Mouse (Mus musculus): ENCODE measurements at regions not wholly inside any gene's neighbourhood (a gene's known extent, or its start where the extent isn't known, plus 50 kb on each side); places are given as distances from the start of the nearest gene placed in this dataset.

GRCm38 (mm10) chr12:26126260-26126659 lies 288.8 kb downstream of the Rnf144a start:
- H3K27me3 ChIP-seq (replicated peaks; ENCODE audit: insufficient read depth, low read length): no peaks in the 10 kb centered on the region
- no peak for TF ChIP-seq CTCF (IDR thresholded peaks at IDR 0.05)
- no peak for TF ChIP-seq EP300 (IDR thresholded peaks at IDR 0.05)
- ATAC-seq: no peak
- no peak for DNase-seq (ENCODE audit: low spot score)
- H3K4me1 ChIP-seq (ENCODE audit: insufficient read depth, low read depth, low read length): no peaks in the 10 kb centered on the region
- H3K9ac ChIP-seq (replicated peaks; ENCODE audit: low read depth): no peak overlapping the region
- no peaks in the 10 kb centered on the region for H3K36me3 ChIP-seq (ENCODE audit: insufficient read depth, low read length)
- 63% methylated on average over 9 of the region's 9 CpGs for WGBS
- no peaks in the 10 kb centered on the region for H3K9me3 ChIP-seq (ENCODE audit: low read length)
- no peak overlapping the region for H3K27ac ChIP-seq (ENCODE audit: low read length)
- no peak overlapping the region for H3K4me3 ChIP-seq (ENCODE audit: low read depth, low read length)
- H3K4me2 ChIP-seq (replicated peaks; ENCODE audit: low read depth, low read length): no peak overlapping the region

- no peak for TF ChIP-seq EP300 (IDR thresholded peaks at IDR 0.05)
- TF ChIP-seq CTCF (IDR thresholded peaks at IDR 0.05): no peak
- Histone ChIP-seq H3K27me3 (replicated peaks; ENCODE audit: insufficient read depth, low read length) (no peaks in the 10 kb centered on the region), H3K9ac (replicated peaks; ENCODE audit: low read depth) (no peak overlapping the region), H3K4me1 (ENCODE audit: insufficient read depth, low read depth, low read length) (no peaks in the 10 kb centered on the region), H3K9me3 (ENCODE audit: low read length) (no peaks in the 10 kb centered on the region), H3K36me3 (ENCODE audit: insufficient read depth, low read length) (no peaks in the 10 kb centered on the region), H3K27ac (ENCODE audit: low read length) (no peak overlapping the region), H3K4me3 (ENCODE audit: low read depth, low read length) (no peak overlapping the region), H3K4me2 (replicated peaks; ENCODE audit: low read depth, low read length) (no peak overlapping the region)
- DNase-seq (ENCODE audit: low spot score): no peak
- 87% methylated on average over 2 of the region's 2 CpGs for WGBS
- ATAC-seq: no peak
Observed at GRCm38 (mm10) chr12:26124211-26124610, 290.8 kb downstream of the Rnf144a start.

- Histone ChIP-seq H3K4me2 (replicated peaks; ENCODE audit: low read depth, low read length) (no peak overlapping the region), H3K4me1 (ENCODE audit: insufficient read depth, low read depth, low read length) (no peaks in the 10 kb centered on the region), H3K27me3 (replicated peaks; ENCODE audit: insufficient read depth, low read length) (no peaks in the 10 kb centered on the region), H3K9ac (replicated peaks; ENCODE audit: low read depth) (no peak overlapping the region), H3K36me3 (ENCODE audit: insufficient read depth, low read length) (no peaks in the 10 kb centered on the region), H3K4me3 (ENCODE audit: low read depth, low read length) (no peak overlapping the region), H3K27ac (ENCODE audit: low read length) (no peak overlapping the region), H3K9me3 (ENCODE audit: low read length) (no peaks in the 10 kb centered on the region)
- peak; percentile 13 for DNase-seq (ENCODE audit: low spot score)
- ATAC-seq: no peak
- TF ChIP-seq EP300 (IDR thresholded peaks at IDR 0.05) (no peak), CTCF (IDR thresholded peaks at IDR 0.05) (no peak)
- 60% methylated on average over 9 of the region's 9 CpGs for WGBS
Observed at GRCm38 (mm10) chr12:26115339-26115912, 299.6 kb downstream of the Rnf144a start.

GRCm38 (mm10) chr12:26112166-26113019 lies 302.7 kb downstream of the Rnf144a start:
- no peak overlapping the region for H3K4me2 ChIP-seq (replicated peaks; ENCODE audit: low read depth, low read length)
- ATAC-seq (no peak), DNase-seq (ENCODE audit: low spot score) (peak; percentile 21)
- H3K36me3 ChIP-seq (ENCODE audit: insufficient read depth, low read length): no peaks in the 10 kb centered on the region
- no peak overlapping the region for H3K4me3 ChIP-seq (ENCODE audit: low read depth, low read length)
- no peak overlapping the region for H3K27ac ChIP-seq (ENCODE audit: low read length)
- no peak overlapping the region for H3K9ac ChIP-seq (replicated peaks; ENCODE audit: low read depth)
- H3K27me3 ChIP-seq (replicated peaks; ENCODE audit: insufficient read depth, low read length): no peaks in the 10 kb centered on the region
- no peaks in the 10 kb centered on the region for H3K9me3 ChIP-seq (ENCODE audit: low read length)
- TF ChIP-seq EP300 (IDR thresholded peaks at IDR 0.05) (no peak), CTCF (IDR thresholded peaks at IDR 0.05) (no peak)
- WGBS: 58% methylated on average over 8 of the region's 8 CpGs
- no peaks in the 10 kb centered on the region for H3K4me1 ChIP-seq (ENCODE audit: insufficient read depth, low read depth, low read length)

DNA sequence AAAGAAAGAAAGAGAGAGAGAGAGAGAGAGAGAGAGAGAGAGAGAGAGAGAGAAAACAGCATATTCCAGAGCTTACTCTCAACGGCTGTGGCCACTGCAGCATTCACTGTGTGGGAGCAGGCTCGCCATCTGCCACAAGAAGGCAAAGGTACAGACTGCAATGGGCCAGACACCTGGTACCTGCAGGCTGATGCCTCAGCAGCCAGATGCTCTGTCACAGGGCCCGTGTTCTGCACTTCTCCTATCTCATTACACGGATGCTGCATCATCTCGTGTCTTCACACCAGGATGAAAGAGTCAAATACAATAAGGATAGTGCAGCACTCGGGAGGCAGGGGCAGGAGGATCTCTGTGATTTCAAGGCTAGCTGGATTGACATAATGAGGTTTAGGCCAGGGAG lies 305.2 kb downstream of the Rnf144a start:
- no peak for ATAC-seq
- Histone ChIP-seq H3K27me3 (replicated peaks; ENCODE audit: insufficient read depth, low read length) (no peaks in the 10 kb centered on the region), H3K36me3 (ENCODE audit: insufficient read depth, low read length) (no peaks in the 10 kb centered on the region), H3K4me2 (replicated peaks; ENCODE audit: low read depth, low read length) (no peak overlapping the region), H3K4me1 (ENCODE audit: insufficient read depth, low read depth, low read length) (no peaks in the 10 kb centered on the region), H3K9me3 (ENCODE audit: low read length) (no peaks in the 10 kb centered on the region), H3K27ac (ENCODE audit: low read length) (no peak overlapping the region), H3K4me3 (ENCODE audit: low read depth, low read length) (no peak overlapping the region), H3K9ac (replicated peaks; ENCODE audit: low read depth) (no peak overlapping the region)
- WGBS: 83% methylated on average over 6 of the region's 6 CpGs
- TF ChIP-seq CTCF (IDR thresholded peaks at IDR 0.05): no peak
- no peak for TF ChIP-seq EP300 (IDR thresholded peaks at IDR 0.05)
- no peak for DNase-seq (ENCODE audit: low spot score)

- 59% methylated on average over 3 of the region's 3 CpGs for WGBS
- Histone ChIP-seq H3K9ac (replicated peaks; ENCODE audit: low read depth) (no peak overlapping the region), H3K27ac (ENCODE audit: low read length) (no peak overlapping the region), H3K4me2 (replicated peaks; ENCODE audit: low read depth, low read length) (no peak overlapping the region), H3K9me3 (ENCODE audit: low read length) (no peaks in the 10 kb centered on the region), H3K27me3 (replicated peaks; ENCODE audit: insufficient read depth, low read length) (no peaks in the 10 kb centered on the region), H3K4me1 (ENCODE audit: insufficient read depth, low read depth, low read length) (no peaks in the 10 kb centered on the region), H3K4me3 (ENCODE audit: low read depth, low read length) (no peak overlapping the region), H3K36me3 (ENCODE audit: insufficient read depth, low read length) (no peaks in the 10 kb centered on the region)
- no peak for TF ChIP-seq CTCF (IDR thresholded peaks at IDR 0.05)
- no peak for TF ChIP-seq EP300 (IDR thresholded peaks at IDR 0.05)
- DNase-seq (ENCODE audit: low spot score) (no peak), ATAC-seq (no peak)
Observed at GRCm38 (mm10) chr12:26104372-26104771, 310.7 kb downstream of the Rnf144a start.

Measured in lung, postnatal 0 days (tissue).